Mouse (Mus musculus) G1E (cell line): ENCODE results near the gene Mylk. TPM values are rescaled to one million over a fixed set of nuclear protein-coding genes. Genes with fewer than 3 reads are reported as not detected.

Experiments
- ATAC-seq: 2 replicates; pipeline ENCODE4 v1.8.0; 2016; ENCODE audit warnings: mild to moderate bottlenecking; ENCODE audit not compliant: insufficient number of reproducible peaks, poor library complexity, low FRiP score, severe bottlenecking; ENCODE audit errors: extremely low read depth
- DNase-seq: peaks from one replicate; pipeline ENCODE4 v3.0.0; 2012; ENCODE audit warnings: low spot score
- H3K27me3 ChIP-seq: 2 replicates; pipeline ENCODE4 v1.6.1; 2012; ENCODE audit warnings: mild to moderate bottlenecking, low read length, inconsistent platforms; ENCODE audit not compliant: insufficient read depth
- H3K36me3 ChIP-seq: replicated peaks from 2 replicates; pipeline ENCODE3; 2012; ENCODE audit warnings: mild to moderate bottlenecking, inconsistent platforms
- H3K4me1 ChIP-seq: 2 replicates; pipeline ENCODE4 v1.6.1; 2012; ENCODE audit warnings: low read depth, low read length, inconsistent platforms, mixed read lengths; ENCODE audit not compliant: insufficient read depth
- H3K4me3 ChIP-seq: 2 replicates; pipeline ENCODE4 v1.5.1; 2012; ENCODE audit warnings: low read depth, mild to moderate bottlenecking, inconsistent platforms, low read length, moderate library complexity, mixed read lengths
- H3K9me3 ChIP-seq: replicated peaks from 2 replicates; pipeline ENCODE4 v1.6.1; 2012; ENCODE audit warnings: inconsistent platforms
- CTCF ChIP-seq: IDR thresholded peaks from 2 replicates; pipeline ENCODE4 v1.5.1; 2012; ENCODE audit warnings: low read depth, low read length, inconsistent platforms, mixed read lengths
- GATA1 ChIP-seq: IDR thresholded peaks from 2 replicates; pipeline ENCODE4 v1.6.1; 2012; ENCODE audit warnings: borderline replicate concordance, low read length, inconsistent platforms, mixed read lengths
- GATA2 ChIP-seq: IDR thresholded peaks from 2 replicates; pipeline ENCODE4 v1.6.1; 2012; ENCODE audit warnings: low read depth, low read length, inconsistent platforms, borderline replicate concordance
- POLR2AphosphoS5 ChIP-seq: IDR thresholded peaks from 2 replicates; pipeline ENCODE4 v1.6.1; 2012; ENCODE audit warnings: low read depth, low read length, inconsistent platforms; ENCODE audit not compliant: insufficient replicate concordance
- TAL1 ChIP-seq: conservative IDR thresholded peaks from 2 replicates; pipeline ENCODE4 v1.6.1; 2012; ENCODE audit warnings: low read depth, low read length, inconsistent platforms, mixed read lengths
- polyA plus RNA-seq: library from polyadenylated mRNA; stranded (reverse); fragments of >175 nt; gene quantifications from 2 replicates; pipeline ENCODE4 v1.2.3, GENCODE M21; 2012
- total RNA-seq, 2 experiments: library from RNA; stranded (forward) in 1 of 2; stranded (reverse) in 1 of 2; fragments of 200-1000 nt in 1 of 2; fragments of >200 nt in 1 of 2; fragmentation: Nextera tagmentation in 1 of 2; gene quantifications; 2 replicates each; pipeline ENCODE4 v1.2.3; 2014 to 2017

Mylk gene
- total and polyA plus RNA-seq, 3 experiments, result 0.05 TPM; not detected in 2

DNA sequence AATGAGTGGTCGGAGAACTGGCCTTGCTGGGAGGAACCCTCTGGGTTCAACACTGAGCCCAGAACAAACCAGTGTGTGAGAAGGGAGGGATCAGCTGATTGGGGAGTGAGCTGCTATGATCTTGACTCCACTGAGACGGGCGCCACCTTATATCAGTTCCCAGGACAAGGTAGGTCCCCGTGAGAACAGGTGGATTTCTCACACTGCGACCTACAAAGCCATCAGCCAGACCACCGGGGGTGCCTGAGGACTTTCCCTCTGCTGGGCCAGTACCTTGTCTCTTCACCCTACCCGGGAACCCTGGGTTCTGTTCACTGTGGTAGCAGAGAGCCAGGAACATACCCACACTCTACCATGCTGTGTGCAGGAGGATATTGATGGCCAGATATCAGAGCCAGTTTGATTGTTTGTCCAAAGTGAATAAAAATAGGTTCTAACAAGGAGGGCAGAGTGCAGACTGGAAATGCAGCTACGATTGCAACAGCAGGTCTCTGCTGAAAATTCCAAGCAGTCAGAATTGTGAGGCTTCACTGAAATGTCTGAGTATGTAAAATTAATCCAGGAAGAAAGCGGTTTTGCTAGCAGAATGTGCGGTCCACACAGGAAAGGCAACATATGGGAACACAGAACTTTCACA is 248.8 kb downstream of the Mylk start:
- H3K36me3 ChIP-seq, result no peaks in the 10 kb centered on the region
- TF ChIP-seq GATA2 (no peak), TAL1 (no peak), GATA1 (no peak), CTCF (no peak), POLR2AphosphoS5 (no peak)
- H3K27me3 ChIP-seq, result peaks cover 44% of the 10 kb centered on the region
- no peak for DNase-seq
- ATAC-seq, result no peak
- no peaks in the 10 kb centered on the region for H3K9me3 ChIP-seq
- peaks cover 4% of the 10 kb centered on the region; the same call in 1 of the 2 replicates for H3K4me1 ChIP-seq
- no peak overlapping the region for H3K4me3 ChIP-seq

DNA sequence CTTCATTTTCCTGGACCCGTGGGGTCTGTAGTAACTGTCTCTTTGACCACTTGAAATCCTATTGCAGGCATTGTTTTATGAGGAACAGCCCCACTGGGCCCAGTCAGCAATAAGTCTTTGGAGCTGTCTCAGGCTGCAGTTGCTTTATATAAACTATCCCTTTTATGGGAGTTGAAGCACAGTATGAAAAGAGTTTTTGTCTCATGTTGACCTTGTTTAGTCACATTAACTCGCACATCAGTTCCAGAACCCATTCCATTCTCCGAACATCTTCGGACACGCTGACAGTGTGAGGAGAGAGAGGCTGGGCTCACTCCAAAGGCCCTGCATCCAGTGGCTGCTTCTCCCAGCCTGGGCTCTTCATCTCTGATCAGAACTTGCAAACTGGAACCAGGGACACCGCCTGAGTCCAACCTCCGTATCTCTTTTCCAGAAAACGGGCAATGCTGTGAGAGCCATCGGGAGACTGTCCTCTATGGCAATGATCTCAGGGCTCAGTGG is 249.7 kb downstream of the Mylk start:
- Histone ChIP-seq H3K4me1 (peaks cover 4% of the 10 kb centered on the region; the same call in 1 of the 2 replicates), H3K9me3 (no peaks in the 10 kb centered on the region), H3K36me3 (no peaks in the 10 kb centered on the region), H3K27me3 (peaks cover 41% of the 10 kb centered on the region), H3K4me3 (no peak overlapping the region)
- no peak for DNase-seq
- no peak for ATAC-seq
- TF ChIP-seq POLR2AphosphoS5, result no peak
- no peak for TF ChIP-seq GATA2
- no peak for TF ChIP-seq GATA1
- no peak for TF ChIP-seq CTCF
- no peak for TF ChIP-seq TAL1

DNA sequence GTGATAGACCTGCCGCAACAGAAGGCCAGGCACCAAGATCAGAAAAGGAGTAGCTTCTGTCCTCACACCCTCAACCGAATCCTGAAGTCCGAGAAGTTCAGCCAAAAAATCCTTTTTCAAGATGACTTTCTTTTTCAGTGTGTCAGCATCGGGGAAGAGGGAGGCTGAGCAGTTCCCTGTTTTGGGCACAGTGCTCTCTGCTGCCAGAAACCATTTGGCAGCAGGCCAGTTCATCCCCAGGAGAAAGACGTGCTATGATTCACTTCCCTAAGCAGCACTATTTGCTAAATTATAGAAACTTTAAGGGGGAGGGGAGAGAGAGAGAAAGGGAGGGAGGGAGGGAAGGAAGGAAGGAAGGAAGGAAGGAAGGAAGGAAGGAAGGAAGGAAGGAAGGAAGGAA is 251.1 kb downstream of the Mylk start:
- peaks cover 4% of the 10 kb centered on the region; the same call in 1 of the 2 replicates for H3K4me1 ChIP-seq
- ATAC-seq, result no peak
- no peaks in the 10 kb centered on the region for H3K36me3 ChIP-seq
- H3K27me3 ChIP-seq, result peaks cover 53% of the 10 kb centered on the region
- no peaks in the 10 kb centered on the region for H3K9me3 ChIP-seq
- no peak for DNase-seq
- H3K4me3 ChIP-seq, result no peak overlapping the region
- no peak for TF ChIP-seq POLR2AphosphoS5
- no peak for TF ChIP-seq GATA2
- no peak for TF ChIP-seq GATA1
- no peak for TF ChIP-seq TAL1
- no peak for TF ChIP-seq CTCF

DNA sequence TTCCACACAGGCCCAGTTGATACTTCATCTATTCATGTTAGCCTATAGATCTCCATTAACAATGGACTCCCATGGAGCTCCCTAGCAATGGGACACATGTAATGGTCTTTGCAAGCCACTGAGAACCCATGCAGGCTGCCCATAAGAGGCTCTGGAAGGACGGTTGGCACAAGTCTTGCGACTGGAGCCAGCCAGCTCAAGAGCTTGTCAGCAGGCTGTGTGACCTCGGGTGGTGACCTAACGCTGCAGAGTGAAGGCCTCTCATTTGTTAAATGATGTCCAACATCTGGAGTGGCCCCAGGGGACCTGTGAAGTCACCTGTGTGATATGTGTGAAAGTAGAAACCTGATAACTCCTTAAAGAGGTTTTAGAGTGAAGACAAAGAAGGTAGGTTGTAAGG is 252.0 kb downstream of the Mylk start:
- no peak for DNase-seq
- Histone ChIP-seq H3K4me1 (peaks cover 4% of the 10 kb centered on the region; the same call in 1 of the 2 replicates), H3K36me3 (no peaks in the 10 kb centered on the region), H3K9me3 (no peaks in the 10 kb centered on the region), H3K27me3 (peaks cover 57% of the 10 kb centered on the region), H3K4me3 (no peak overlapping the region)
- no peak for ATAC-seq
- TF ChIP-seq CTCF, result no peak
- no peak for TF ChIP-seq TAL1
- no peak for TF ChIP-seq POLR2AphosphoS5
- no peak for TF ChIP-seq GATA1
- TF ChIP-seq GATA2, result no peak

DNA sequence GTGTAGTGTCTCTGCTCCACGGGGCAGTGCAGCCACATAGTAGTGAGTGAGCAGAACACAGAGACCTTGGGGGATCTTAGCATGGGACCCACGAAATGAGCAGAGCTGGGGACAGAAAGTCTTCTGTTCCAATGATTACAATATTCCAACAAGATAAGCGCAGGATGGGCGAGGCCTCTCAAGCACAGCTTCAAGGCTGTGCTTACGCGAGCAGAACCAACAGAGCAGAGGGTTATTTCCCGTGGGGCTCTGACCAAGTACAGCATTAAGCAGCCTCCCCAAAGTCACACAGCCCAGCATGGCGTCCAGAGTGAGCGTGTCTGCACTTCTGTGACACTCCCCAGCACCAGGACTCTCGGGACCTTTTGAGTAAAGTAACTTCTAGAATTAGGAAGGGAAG is 252.6 kb downstream of the Mylk start:
- ATAC-seq (no peak), DNase-seq (no peak)
- Histone ChIP-seq H3K36me3 (no peaks in the 10 kb centered on the region), H3K9me3 (no peaks in the 10 kb centered on the region), H3K27me3 (peaks cover 57% of the 10 kb centered on the region), H3K4me3 (no peak overlapping the region), H3K4me1 (peaks cover 4% of the 10 kb centered on the region; the same call in 1 of the 2 replicates)
- TF ChIP-seq GATA1 (no peak), CTCF (no peak), GATA2 (no peak), TAL1 (no peak), POLR2AphosphoS5 (no peak)

DNA sequence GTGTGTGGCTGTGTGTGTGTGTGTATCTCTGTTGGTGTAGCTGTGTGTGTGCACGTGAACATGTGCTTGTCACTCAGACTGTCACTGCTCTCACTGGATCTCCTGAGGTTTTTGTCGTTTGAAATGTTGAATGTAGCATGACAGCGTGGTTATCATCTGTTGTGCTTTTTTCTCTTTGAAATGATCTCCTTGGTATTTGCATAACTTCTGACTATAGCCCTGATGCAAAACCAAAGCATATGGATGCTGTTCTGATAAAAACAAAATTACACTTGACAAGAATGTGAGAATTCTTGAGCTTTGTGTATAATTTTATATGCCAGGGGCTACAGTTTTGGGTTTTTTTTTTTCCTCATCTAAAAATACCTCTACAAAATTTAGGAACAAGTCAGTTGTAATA is 254.0 kb downstream of the Mylk start:
- Histone ChIP-seq H3K4me1 (peaks cover 4% of the 10 kb centered on the region; the same call in 1 of the 2 replicates), H3K36me3 (no peaks in the 10 kb centered on the region), H3K4me3 (no peak overlapping the region), H3K27me3 (peaks cover 56% of the 10 kb centered on the region), H3K9me3 (no peaks in the 10 kb centered on the region)
- DNase-seq (no peak), ATAC-seq (no peak)
- no peak for TF ChIP-seq GATA1
- TF ChIP-seq GATA2, result no peak
- TF ChIP-seq POLR2AphosphoS5, result no peak
- TF ChIP-seq TAL1, result no peak
- TF ChIP-seq CTCF, result no peak
